Mouse (Mus musculus): ENCODE measurements at regions not wholly inside any gene's neighbourhood (a gene's known extent, or its start where the extent isn't known, plus 50 kb on each side); places are given as distances from the start of the nearest gene placed in this dataset.

GRCm38 (mm10) chr11:113005895-113006294 lies 223.9 kb downstream of the Sox9 start:
- Histone ChIP-seq H3K27me3 (ENCODE audit: control insufficient read depth) (no peaks in the 10 kb centered on the region), H3K36me3 (ENCODE audit: control insufficient read depth) (no peaks in the 10 kb centered on the region), H3K4me3 (replicated peaks) (no peak overlapping the region), H3K9me3 (ENCODE audit: control insufficient read depth, low read length) (no peaks in the 10 kb centered on the region), H3K4me1 (ENCODE audit: control insufficient read depth) (no peaks in the 10 kb centered on the region)
- TF ChIP-seq TAL1 (IDR thresholded peaks at IDR 0.05; ENCODE audit: low read length) (no peak), GATA1 (IDR thresholded peaks at IDR 0.05; ENCODE audit: low read length) (no peak)

- no peaks in the 10 kb centered on the region for H3K9me3 ChIP-seq (ENCODE audit: control insufficient read depth, low read length)
- no peak for TF ChIP-seq TAL1 (IDR thresholded peaks at IDR 0.05; ENCODE audit: low read length)
- TF ChIP-seq GATA1 (IDR thresholded peaks at IDR 0.05; ENCODE audit: low read length), result no peak
Measured at GRCm38 (mm10) chr11:113008521-113008920, 226.5 kb downstream of the Sox9 start.

GRCm38 (mm10) chr11:113009376-113009775 lies 227.4 kb downstream of the Sox9 start:
- TF ChIP-seq TAL1 (IDR thresholded peaks at IDR 0.05; ENCODE audit: low read length) (no peak), GATA1 (IDR thresholded peaks at IDR 0.05; ENCODE audit: low read length) (no peak)
- Histone ChIP-seq H3K36me3 (ENCODE audit: control insufficient read depth) (no peaks in the 10 kb centered on the region), H3K9me3 (ENCODE audit: control insufficient read depth, low read length) (no peaks in the 10 kb centered on the region), H3K27me3 (ENCODE audit: control insufficient read depth) (no peaks in the 10 kb centered on the region), H3K4me3 (replicated peaks) (no peak overlapping the region), H3K4me1 (ENCODE audit: control insufficient read depth) (no peaks in the 10 kb centered on the region)

More at GRCm38 (mm10) chr11:113008521-113008920, 226.5 kb downstream of the Sox9 start:
- Histone ChIP-seq H3K27me3 (ENCODE audit: control insufficient read depth) (no peaks in the 10 kb centered on the region), H3K36me3 (ENCODE audit: control insufficient read depth) (no peaks in the 10 kb centered on the region), H3K4me1 (ENCODE audit: control insufficient read depth) (no peaks in the 10 kb centered on the region), H3K4me3 (replicated peaks) (no peak overlapping the region)

GRCm38 (mm10) chr11:113010906-113011305 lies 228.9 kb downstream of the Sox9 start:
- no peaks in the 10 kb centered on the region for H3K9me3 ChIP-seq (ENCODE audit: control insufficient read depth, low read length)
- no peaks in the 10 kb centered on the region for H3K27me3 ChIP-seq (ENCODE audit: control insufficient read depth)
- no peaks in the 10 kb centered on the region for H3K36me3 ChIP-seq (ENCODE audit: control insufficient read depth)
- no peaks in the 10 kb centered on the region for H3K4me1 ChIP-seq (ENCODE audit: control insufficient read depth)
- H3K4me3 ChIP-seq (replicated peaks), result no peak overlapping the region
- no peak for TF ChIP-seq TAL1 (IDR thresholded peaks at IDR 0.05; ENCODE audit: low read length)
- TF ChIP-seq GATA1 (IDR thresholded peaks at IDR 0.05; ENCODE audit: low read length), result no peak

GRCm38 (mm10) chr11:113014186-113015010 lies 232.4 kb downstream of the Sox9 start:
- Histone ChIP-seq H3K27me3 (ENCODE audit: control insufficient read depth) (no peaks in the 10 kb centered on the region), H3K4me3 (replicated peaks) (no peak overlapping the region), H3K36me3 (ENCODE audit: control insufficient read depth) (no peaks in the 10 kb centered on the region), H3K9me3 (ENCODE audit: control insufficient read depth, low read length) (no peaks in the 10 kb centered on the region), H3K4me1 (ENCODE audit: control insufficient read depth) (no peaks in the 10 kb centered on the region)
- TF ChIP-seq GATA1 (IDR thresholded peaks at IDR 0.05; ENCODE audit: low read length), result no peak
- no peak for TF ChIP-seq TAL1 (IDR thresholded peaks at IDR 0.05; ENCODE audit: low read length)

- no peak overlapping the region for H3K4me3 ChIP-seq (replicated peaks)
- no peaks in the 10 kb centered on the region for H3K9me3 ChIP-seq (ENCODE audit: control insufficient read depth, low read length)
- TF ChIP-seq GATA1 (IDR thresholded peaks at IDR 0.05; ENCODE audit: low read length), result no peak
- no peak for TF ChIP-seq TAL1 (IDR thresholded peaks at IDR 0.05; ENCODE audit: low read length)
- no peaks in the 10 kb centered on the region for H3K36me3 ChIP-seq (ENCODE audit: control insufficient read depth)
- no peaks in the 10 kb centered on the region for H3K4me1 ChIP-seq (ENCODE audit: control insufficient read depth)
- H3K27me3 ChIP-seq (ENCODE audit: control insufficient read depth), result no peaks in the 10 kb centered on the region
Measured at GRCm38 (mm10) chr11:113015686-113016304, 233.8 kb downstream of the Sox9 start.

GRCm38 (mm10) chr11:113016801-113017715 lies 235.0 kb downstream of the Sox9 start:
- no peaks in the 10 kb centered on the region for H3K36me3 ChIP-seq (ENCODE audit: control insufficient read depth)

GRCm38 (mm10) chr11:113021533-113021932 lies 239.5 kb downstream of the Sox9 start:
- Histone ChIP-seq H3K4me1 (ENCODE audit: control insufficient read depth) (no peaks in the 10 kb centered on the region), H3K9me3 (ENCODE audit: control insufficient read depth, low read length) (peaks cover 7% of the 10 kb centered on the region), H3K36me3 (ENCODE audit: control insufficient read depth) (no peaks in the 10 kb centered on the region), H3K27me3 (ENCODE audit: control insufficient read depth) (no peaks in the 10 kb centered on the region), H3K4me3 (replicated peaks) (no peak overlapping the region)
- TF ChIP-seq TAL1 (IDR thresholded peaks at IDR 0.05; ENCODE audit: low read length) (no peak), GATA1 (IDR thresholded peaks at IDR 0.05; ENCODE audit: low read length) (no peak)

More at GRCm38 (mm10) chr11:113016801-113017715, 235.0 kb downstream of the Sox9 start:
- TF ChIP-seq TAL1 (IDR thresholded peaks at IDR 0.05; ENCODE audit: low read length) (no peak), GATA1 (IDR thresholded peaks at IDR 0.05; ENCODE audit: low read length) (no peak)
- Histone ChIP-seq H3K4me1 (ENCODE audit: control insufficient read depth) (no peaks in the 10 kb centered on the region), H3K4me3 (replicated peaks) (no peak overlapping the region), H3K9me3 (ENCODE audit: control insufficient read depth, low read length) (no peaks in the 10 kb centered on the region; the same call in 1 of the 2 replicates), H3K27me3 (ENCODE audit: control insufficient read depth) (no peaks in the 10 kb centered on the region)

Measured in erythroblast, embryonic 14.5 days (primary cell).